Mouse (Mus musculus) limb, embryonic 15.5 days (tissue): ENCODE measurements around the gene Prm3. TPM values are rescaled to one million over a fixed set of nuclear protein-coding genes. Genes with fewer than 3 reads are reported as not detected.
"Not testable (repeated sequence)": the region's sequence is repeated elsewhere in the genome, so short reads cannot be mapped to it uniquely, and the experiment has no call there.

Experiments
- ATAC-seq: fragments of 200-750 bp; cut with Nextera tagmentation; 2 replicates; pipeline ENCODE4 v1.8.0; 2017; ENCODE audit warnings: low read depth, moderate TSS enrichment; ENCODE audit not compliant: insufficient number of reproducible peaks, low FRiP score, low TSS enrichment
- H3K27ac ChIP-seq: fragments of 300-500 bp; sonication (generic); 2 replicates; pipeline ENCODE4 v1.5.1; 2015; ENCODE audit warnings: moderate library complexity, mild to moderate bottlenecking, inconsistent platforms
- H3K27me3 ChIP-seq: fragments of 300-500 bp; sonication (generic); 2 replicates; pipeline ENCODE4 v1.6.1; 2015; ENCODE audit warnings: inconsistent platforms
- H3K36me3 ChIP-seq: fragments of 300-500 bp; sonication (generic); 2 replicates; pipeline ENCODE4 v1.6.1; 2015; ENCODE audit warnings: inconsistent platforms
- H3K4me1 ChIP-seq: fragments of 300-500 bp; sonication (generic); 2 replicates; pipeline ENCODE4 v1.6.1; 2015; ENCODE audit warnings: inconsistent platforms
- H3K4me2 ChIP-seq: fragments of 300-500 bp; sonication (generic); 2 replicates; pipeline ENCODE4 v1.6.1; 2015; ENCODE audit warnings: mild to moderate bottlenecking, inconsistent platforms
- H3K4me3 ChIP-seq: fragments of 300-500 bp; sonication (generic); 2 replicates; pipeline ENCODE4 v1.5.1; 2015; ENCODE audit warnings: mild to moderate bottlenecking, inconsistent platforms
- H3K9ac ChIP-seq: fragments of 300-500 bp; sonication (generic); 2 replicates; pipeline ENCODE4 v1.6.1; 2015; ENCODE audit warnings: inconsistent platforms
- H3K9me3 ChIP-seq: fragments of 300-500 bp; sonication (generic); 2 replicates; pipeline ENCODE4 v1.6.1; 2016; ENCODE audit warnings: inconsistent platforms
- WGBS: fragments of 180-500 bp; shearing (Covaris S2); methylation state at CpG from one replicate; pipeline ENCODE4 v1.1.7; 2015; 5-methylcytosine and 5-hydroxymethylcytosine counted together
- polyA plus RNA-seq: library from polyadenylated mRNA; unstranded; fragments of >200 nt; fragmentation: Nextera tagmentation; extraction: Ambion mirVana; gene quantifications from 2 replicates; pipeline ENCODE4 v1.2.1, GENCODE M21; 2015

The Prm3 gene
- polyA plus RNA-seq, 1 experiment from 2014 or later = not detected

- Histone ChIP-seq H3K4me1 (peaks cover 15% of the 10 kb centered on the region), H3K27me3 (no peaks in the 10 kb centered on the region), H3K4me2 (no peak overlapping the region), H3K9ac (no peak overlapping the region), H3K27ac (no peak overlapping the region), H3K9me3 (no peaks in the 10 kb centered on the region), H3K4me3 (no peak overlapping the region), H3K36me3 (no peaks in the 10 kb centered on the region)
- no peak for ATAC-seq
- WGBS = 78% methylated on average over 1 of the region's 1 CpGs
These were observed 33.8 kb upstream of the Prm3 start for GRCm38 (mm10) chr16:10824536-10824935.

- WGBS = 51% methylated on average over 4 of the region's 4 CpGs
- H3K4me1 ChIP-seq = peaks cover 15% of the 10 kb centered on the region
- H3K4me3 ChIP-seq = no peak overlapping the region
- H3K27ac ChIP-seq = no peak overlapping the region
- H3K9me3 ChIP-seq = no peaks in the 10 kb centered on the region
- no peak for ATAC-seq
- no peaks in the 10 kb centered on the region for H3K27me3 ChIP-seq
- no peak overlapping the region for H3K4me2 ChIP-seq
- H3K9ac ChIP-seq = no peak overlapping the region
- no peaks in the 10 kb centered on the region for H3K36me3 ChIP-seq
These were observed 30.7 kb upstream of the Prm3 start for GRCm38 (mm10) chr16:10821387-10821786.

- WGBS = 70% methylated on average over 3 of the region's 3 CpGs
- H3K36me3 ChIP-seq = no peaks in the 10 kb centered on the region
- no peak overlapping the region for H3K9ac ChIP-seq
- ATAC-seq = no peak
- H3K27ac ChIP-seq = no peak overlapping the region
- H3K4me1 ChIP-seq = peaks cover 7% of the 10 kb centered on the region
- H3K9me3 ChIP-seq = no peaks in the 10 kb centered on the region
- no peak overlapping the region for H3K4me2 ChIP-seq
- no peak overlapping the region for H3K4me3 ChIP-seq
- no peaks in the 10 kb centered on the region for H3K27me3 ChIP-seq
These were observed 29.3 kb upstream of the Prm3 start for GRCm38 (mm10) chr16:10819966-10820365.

- Histone ChIP-seq H3K4me1 (peaks cover 7% of the 10 kb centered on the region), H3K4me3 (no peak overlapping the region), H3K36me3 (no peaks in the 10 kb centered on the region), H3K9ac (no peak overlapping the region), H3K9me3 (no peaks in the 10 kb centered on the region), H3K4me2 (no peak overlapping the region), H3K27me3 (no peaks in the 10 kb centered on the region), H3K27ac (no peak overlapping the region)
- WGBS = 67% methylated on average over 4 of the region's 4 CpGs
- no peak for ATAC-seq
These were observed 27.9 kb upstream of the Prm3 start for GRCm38 (mm10) chr16:10818579-10819135.

GRCm38 (mm10) chr16:10814864-10815263, 24.1 kb upstream of the Prm3 start:
- WGBS = 74% methylated on average over 4 of the region's 4 CpGs
- no peak overlapping the region for H3K27ac ChIP-seq
- no peak overlapping the region for H3K4me2 ChIP-seq
- H3K9ac ChIP-seq = no peak overlapping the region
- H3K9me3 ChIP-seq = no peaks in the 10 kb centered on the region
- ATAC-seq = no peak
- H3K4me1 ChIP-seq = no peaks in the 10 kb centered on the region
- no peaks in the 10 kb centered on the region for H3K27me3 ChIP-seq
- H3K4me3 ChIP-seq = no peak overlapping the region
- no peaks in the 10 kb centered on the region for H3K36me3 ChIP-seq

- Histone ChIP-seq H3K4me1 (no peaks in the 10 kb centered on the region), H3K9me3 (no peaks in the 10 kb centered on the region), H3K27ac (no peak overlapping the region), H3K4me3 (no peak overlapping the region), H3K36me3 (no peaks in the 10 kb centered on the region), H3K4me2 (no peak overlapping the region), H3K27me3 (no peaks in the 10 kb centered on the region), H3K9ac (no peak overlapping the region)
- WGBS = 79% methylated on average over 4 of the region's 4 CpGs
- ATAC-seq = no peak
These were observed 23.0 kb upstream of the Prm3 start for GRCm38 (mm10) chr16:10813726-10814125.

GRCm38 (mm10) chr16:10812865-10813371, 22.2 kb upstream of the Prm3 start, which contains the start of gene Gm11172:
Gm11172 (plus strand) TSS chr16:10812915.
- Histone ChIP-seq H3K9me3 (no peaks in the 10 kb centered on the region), H3K4me2 (no peak within 1 kb of the TSS), H3K4me3 (no peak within 1 kb of the TSS), H3K9ac (no peak within 1 kb of the TSS), H3K36me3 (no peaks in the 10 kb centered on the region), H3K4me1 (no peaks in the 10 kb centered on the region), H3K27me3 (no peaks in the 10 kb centered on the region), H3K27ac (no peak within 1 kb of the TSS)
- ATAC-seq = no peak
- WGBS = 79% methylated on average over 2 of the region's 2 CpGs

GRCm38 (mm10) chr16:10810376-10810775, 19.7 kb upstream of the Prm3 start:
- H3K4me3 ChIP-seq = no peak overlapping the region
- no peaks in the 10 kb centered on the region for H3K9me3 ChIP-seq
- 94% methylated on average over 1 of the region's 1 CpGs for WGBS
- peaks cover 3% of the 10 kb centered on the region; the same call in 1 of the 2 replicates for H3K4me1 ChIP-seq
- H3K27ac ChIP-seq = no peak overlapping the region
- no peak for ATAC-seq
- no peak overlapping the region for H3K4me2 ChIP-seq
- H3K9ac ChIP-seq = no peak overlapping the region
- H3K27me3 ChIP-seq = no peaks in the 10 kb centered on the region
- no peaks in the 10 kb centered on the region for H3K36me3 ChIP-seq

GRCm38 (mm10) chr16:10805789-10806527, 15.2 kb upstream of the Prm3 start, which contains the start of gene Prm1:
Prm1 (minus strand) TSS chr16:10805839.
- Histone ChIP-seq H3K27ac (no peak within 1 kb of the TSS), H3K9me3 (no peaks in the 10 kb centered on the region)

GRCm38 (mm10) chr16:10802420-10802819, 11.7 kb upstream of the Prm3 start:
- H3K4me2 ChIP-seq, ATAC-seq, H3K9ac ChIP-seq, H3K27me3 ChIP-seq, H3K9me3 ChIP-seq, H3K4me1 ChIP-seq, H3K4me3 ChIP-seq, H3K36me3 ChIP-seq, H3K27ac ChIP-seq: not testable (repeated sequence)
- 77% methylated on average over 3 of the region's 3 CpGs for WGBS

More at GRCm38 (mm10) chr16:10805789-10806527, 15.2 kb upstream of the Prm3 start, which contains the start of gene Prm1:
- no peak for ATAC-seq
- no peak within 1 kb of the TSS for H3K4me3 ChIP-seq
- H3K4me1 ChIP-seq = peaks cover 3% of the 10 kb centered on the region; the same call in 1 of the 2 replicates
- WGBS = 69% methylated on average over 10 of the region's 10 CpGs
- no peak within 1 kb of the TSS for H3K9ac ChIP-seq
- H3K27me3 ChIP-seq = no peaks in the 10 kb centered on the region
- no peak within 1 kb of the TSS for H3K4me2 ChIP-seq
- no peaks in the 10 kb centered on the region for H3K36me3 ChIP-seq

- ATAC-seq = no peak
- H3K36me3 ChIP-seq = no peaks in the 10 kb centered on the region
- peaks cover 21% of the 10 kb centered on the region for H3K27me3 ChIP-seq
- WGBS = 80% methylated on average over 6 of the region's 6 CpGs
- no peak within 1 kb of the TSS for H3K4me3 ChIP-seq
- no peak within 1 kb of the TSS for H3K27ac ChIP-seq
- H3K9ac ChIP-seq = no peak within 1 kb of the TSS
- no peak within 1 kb of the TSS for H3K4me2 ChIP-seq
- H3K9me3 ChIP-seq = no peaks in the 10 kb centered on the region
- H3K4me1 ChIP-seq = 0 out of 2 replicates have a peak, but pooled peaks cover 2% of the 10 kb centered on the region
These were observed 5.3 kb upstream of the Prm3 start, which contains the start of gene Prm2 for GRCm38 (mm10) chr16:10796034-10796433. Prm2 (minus strand) TSS chr16:10796134.

GRCm38 (mm10) chr16:10788866-10789265, 1.8 kb downstream of the Prm3 start:
- Histone ChIP-seq H3K27me3 (no peaks in the 10 kb centered on the region), H3K4me1 (peaks cover 28% of the 10 kb centered on the region), H3K27ac (no peak overlapping the region), H3K36me3 (no peaks in the 10 kb centered on the region), H3K4me3 (no peak overlapping the region), H3K9ac (no peak overlapping the region), H3K9me3 (no peaks in the 10 kb centered on the region), H3K4me2 (no peak overlapping the region)
- no peak for ATAC-seq
- 60% methylated on average over 4 of the region's 4 CpGs for WGBS
